Mouse (Mus musculus): ENCODE data around the gene Aktip.

GRCm38 (mm10) chr8:91065179-91065578, 134.6 kb downstream of the Aktip start:
- TF ChIP-seq POLR2A (IDR thresholded peaks at IDR 0.05; ENCODE audit: control insufficient read depth, low read depth, low read length) (no peak), CTCF (IDR thresholded peaks at IDR 0.05; ENCODE audit: control insufficient read depth, insufficient read depth, insufficient replicate concordance, low read depth, low read length) (no peak)
